Mouse (Mus musculus): Measurements from ENCODE around the gene Cd68. TPM values are rescaled to one million over a fixed set of nuclear protein-coding genes. Genes with fewer than 3 reads are reported as not detected.

The Cd68 gene
- total and polyA plus RNA-seq, 2 experiments from 2014 or later: 2.6 to 6.1 TPM

DNA sequence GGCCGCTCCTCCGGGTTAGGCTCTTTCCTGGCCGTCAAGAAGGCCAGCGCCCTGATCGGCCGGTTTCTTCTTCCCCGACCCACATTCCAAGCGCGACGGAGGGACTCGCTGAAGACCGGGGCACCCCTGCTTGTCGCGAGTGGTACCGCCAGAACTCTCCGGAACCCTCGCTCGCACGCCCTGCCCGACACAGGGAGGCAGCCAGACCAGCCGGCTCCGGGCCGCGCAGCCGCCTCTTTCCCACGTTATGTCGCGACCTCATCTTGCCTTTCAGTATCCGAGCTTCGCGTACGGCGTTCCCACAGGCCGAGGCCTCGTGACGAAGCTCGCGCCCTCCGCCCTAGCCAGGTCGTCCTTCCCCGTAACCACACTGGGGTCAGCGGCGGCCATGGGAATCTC is 5.8 kb upstream of the Cd68 start:
- H3K9me3 ChIP-seq (replicated peaks; ENCODE audit: control insufficient read depth, low read length): no peaks in the 10 kb centered on the region
- ATAC-seq (ENCODE audit: insufficient read depth, low read depth): peak; percentile 3
- DNase-seq (ENCODE audit: low spot score): no peak
- H3K9ac ChIP-seq (replicated peaks; ENCODE audit: low read depth, low read length): peak overlapping the region; percentile 100
- H3K4me1 ChIP-seq (ENCODE audit: control insufficient read depth, insufficient read depth): peaks cover 9% of the 10 kb centered on the region
- WGBS: under 1% methylated on average over 43 of the region's 43 CpGs
- peak overlapping the region; percentile 88 for H3K4me2 ChIP-seq (ENCODE audit: low read depth, low read length)
- peak overlapping the region; percentile 100 for H3K4me3 ChIP-seq (ENCODE audit: low read depth, low read length)
- no peaks in the 10 kb centered on the region for H3K27me3 ChIP-seq (ENCODE audit: control insufficient read depth, insufficient read depth, low read length)
- H3K27ac ChIP-seq (ENCODE audit: low read depth): peak overlapping the region; percentile 100
- peaks cover 71% of the 10 kb centered on the region for H3K36me3 ChIP-seq (replicated peaks; ENCODE audit: control insufficient read depth, insufficient read depth, low read length)
- TF ChIP-seq EP300 (IDR thresholded peaks at IDR 0.05; ENCODE audit: low read depth) (no peak), CTCF (IDR thresholded peaks at IDR 0.05; ENCODE audit: low read depth) (no peak)

DNA sequence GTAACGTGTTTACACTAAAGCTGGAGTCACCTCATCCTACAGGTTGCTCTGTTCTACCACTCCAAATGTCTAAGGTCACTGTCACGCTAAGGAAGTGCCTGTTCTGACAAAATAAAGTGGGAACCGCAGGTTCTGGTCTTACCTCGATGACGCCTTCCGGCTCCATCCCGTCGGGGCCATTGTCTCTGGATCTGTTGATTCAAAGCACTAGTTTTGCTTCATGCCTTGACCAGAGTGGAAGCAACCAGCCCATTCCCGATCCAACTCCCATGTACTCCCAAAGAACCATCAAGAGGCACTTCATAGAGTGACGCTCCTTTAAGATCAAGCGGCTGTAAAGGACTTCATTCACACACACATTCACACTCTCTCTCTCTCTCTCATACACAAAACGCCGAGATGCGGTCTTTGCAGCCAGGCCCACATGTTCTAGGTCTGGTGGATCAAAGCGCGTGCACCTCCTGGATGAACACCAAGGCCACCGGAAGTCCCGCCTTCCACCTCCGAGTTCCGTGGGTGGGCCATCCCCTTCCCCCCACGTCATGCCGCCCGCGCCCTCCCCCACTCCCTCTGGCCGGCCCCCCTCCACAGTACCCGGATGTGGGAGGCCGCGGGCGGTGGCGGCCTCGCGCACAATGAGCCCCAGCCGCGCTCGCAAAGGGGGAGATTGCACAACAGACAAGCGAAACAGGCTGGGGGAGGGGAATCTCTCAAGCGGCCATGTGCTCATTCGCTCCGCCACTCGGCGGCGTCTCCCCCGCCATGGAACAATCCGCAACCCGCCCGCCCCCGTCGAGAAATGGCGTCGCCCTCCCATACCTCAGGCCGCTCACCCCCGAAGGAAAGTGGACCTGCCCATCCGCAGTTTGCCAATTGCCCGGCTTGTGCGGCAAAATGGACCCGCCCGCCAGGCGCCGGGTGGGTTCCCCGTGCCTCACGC is 5.1 kb upstream of the Cd68 start:
- peak; percentile 96 for DNase-seq (ENCODE audit: low spot score)
- Histone ChIP-seq H3K27ac (ENCODE audit: low read depth) (peak overlapping the region; percentile 100), H3K36me3 (replicated peaks; ENCODE audit: control insufficient read depth, insufficient read depth, low read length) (peaks cover 71% of the 10 kb centered on the region), H3K4me1 (ENCODE audit: control insufficient read depth, insufficient read depth) (peaks cover 9% of the 10 kb centered on the region), H3K9ac (replicated peaks; ENCODE audit: low read depth, low read length) (peak overlapping the region; percentile 100), H3K9me3 (replicated peaks; ENCODE audit: control insufficient read depth, low read length) (no peaks in the 10 kb centered on the region), H3K4me3 (ENCODE audit: low read depth, low read length) (peak overlapping the region; percentile 100), H3K4me2 (ENCODE audit: low read depth, low read length) (peak overlapping the region; percentile 88), H3K27me3 (ENCODE audit: control insufficient read depth, insufficient read depth, low read length) (no peaks in the 10 kb centered on the region)
- peak; percentile 76 for ATAC-seq (ENCODE audit: insufficient read depth, low read depth)
- WGBS: 1% methylated on average over 51 of the region's 61 CpGs
- TF ChIP-seq EP300 (IDR thresholded peaks at IDR 0.05; ENCODE audit: low read depth): peak; percentile 86
- no peak for TF ChIP-seq CTCF (IDR thresholded peaks at IDR 0.05; ENCODE audit: low read depth)

DNA sequence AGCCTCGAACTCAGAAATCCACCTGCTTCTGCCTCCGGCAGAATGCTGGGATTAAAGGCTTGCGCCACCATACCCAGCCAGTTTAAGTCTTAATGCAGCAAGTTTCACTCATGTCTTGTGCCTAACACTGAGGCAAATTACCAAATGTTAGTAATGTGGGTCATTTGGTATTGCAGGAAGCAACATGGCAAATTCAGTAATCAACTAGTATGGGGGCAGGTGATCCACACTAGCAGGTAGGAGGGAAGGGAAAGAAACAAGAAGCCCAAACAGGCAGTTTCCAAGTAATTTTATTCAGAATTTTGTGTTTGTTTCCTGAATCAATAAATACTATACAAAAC is 682 bp upstream of the Cd68 start:
- Histone ChIP-seq H3K27ac (ENCODE audit: low read depth) (no peak overlapping the region), H3K9me3 (replicated peaks; ENCODE audit: control insufficient read depth, low read length) (no peaks in the 10 kb centered on the region), H3K4me2 (ENCODE audit: low read depth, low read length) (no peak overlapping the region), H3K4me1 (ENCODE audit: control insufficient read depth, insufficient read depth) (peaks cover 14% of the 10 kb centered on the region), H3K27me3 (ENCODE audit: control insufficient read depth, insufficient read depth, low read length) (no peaks in the 10 kb centered on the region), H3K36me3 (replicated peaks; ENCODE audit: control insufficient read depth, insufficient read depth, low read length) (peaks cover 63% of the 10 kb centered on the region), H3K4me3 (ENCODE audit: low read depth, low read length) (no peak overlapping the region), H3K9ac (replicated peaks; ENCODE audit: low read depth, low read length) (no peak overlapping the region)
- 89% methylated on average over 3 of the region's 3 CpGs for WGBS
- TF ChIP-seq EP300 (IDR thresholded peaks at IDR 0.05; ENCODE audit: low read depth) (no peak), CTCF (IDR thresholded peaks at IDR 0.05; ENCODE audit: low read depth) (no peak)
- ATAC-seq (ENCODE audit: insufficient read depth, low read depth) (no peak), DNase-seq (ENCODE audit: low spot score) (no peak)

DNA sequence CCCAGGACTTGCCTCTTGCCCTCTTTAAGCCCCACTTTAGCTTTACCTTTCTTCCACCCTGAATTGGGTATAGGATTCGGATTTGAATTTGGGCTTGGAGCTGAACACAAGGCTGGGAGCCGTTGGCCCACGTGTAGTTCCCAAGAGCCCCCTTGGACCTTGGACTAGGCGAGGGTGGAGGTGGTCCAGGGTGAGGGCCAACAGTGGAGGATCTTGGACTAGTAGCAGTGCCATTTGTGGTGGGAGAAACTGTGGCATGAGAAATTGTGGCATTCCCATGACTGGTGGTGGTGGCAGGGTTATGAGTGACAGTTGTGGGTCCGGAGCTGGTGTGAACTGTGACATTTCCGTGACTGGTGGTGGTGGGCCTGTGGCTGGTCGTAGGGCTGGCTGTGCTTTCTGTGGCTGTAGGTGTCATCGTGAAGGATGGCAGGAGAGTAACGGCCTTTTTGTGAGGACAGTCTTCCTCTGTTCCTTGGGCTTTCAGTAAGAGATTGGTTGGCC is 444 bp downstream of the Cd68 start:
- TF ChIP-seq EP300 (IDR thresholded peaks at IDR 0.05; ENCODE audit: low read depth): no peak
- TF ChIP-seq CTCF (IDR thresholded peaks at IDR 0.05; ENCODE audit: low read depth): no peak
- Histone ChIP-seq H3K36me3 (replicated peaks; ENCODE audit: control insufficient read depth, insufficient read depth, low read length) (peaks cover 63% of the 10 kb centered on the region), H3K27me3 (ENCODE audit: control insufficient read depth, insufficient read depth, low read length) (no peaks in the 10 kb centered on the region), H3K4me1 (ENCODE audit: control insufficient read depth, insufficient read depth) (peaks cover 19% of the 10 kb centered on the region), H3K4me3 (ENCODE audit: low read depth, low read length) (no peak overlapping the region), H3K27ac (ENCODE audit: low read depth) (peak overlapping the region; percentile 53), H3K9me3 (replicated peaks; ENCODE audit: control insufficient read depth, low read length) (no peaks in the 10 kb centered on the region), H3K9ac (replicated peaks; ENCODE audit: low read depth, low read length) (no peak overlapping the region), H3K4me2 (ENCODE audit: low read depth, low read length) (no peak overlapping the region)
- 66% methylated on average over 9 of the region's 9 CpGs for WGBS
- ATAC-seq (ENCODE audit: insufficient read depth, low read depth): no peak
- DNase-seq (ENCODE audit: low spot score): no peak

DNA sequence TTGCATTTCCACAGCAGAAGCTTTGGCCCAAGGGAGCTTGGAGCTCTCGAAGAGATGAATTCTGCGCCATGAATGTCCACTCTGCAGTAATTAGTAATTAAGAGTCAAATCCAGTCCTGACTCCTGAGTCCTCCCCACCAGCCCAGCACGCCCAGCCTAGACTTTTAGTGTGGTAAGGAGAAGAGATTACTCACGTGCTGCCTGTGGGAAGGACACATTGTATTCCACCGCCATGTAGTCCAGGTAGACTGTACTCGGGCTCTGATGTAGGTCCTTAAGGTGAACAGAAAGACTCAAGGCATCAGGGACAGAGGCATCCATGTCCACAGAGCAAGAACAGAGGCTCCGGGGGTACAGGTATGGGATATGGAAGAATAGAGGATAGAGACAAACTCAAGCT is 1.1 kb downstream of the Cd68 start:
- no peak overlapping the region for H3K27ac ChIP-seq (ENCODE audit: low read depth)
- H3K9ac ChIP-seq (replicated peaks; ENCODE audit: low read depth, low read length): no peak overlapping the region
- H3K4me1 ChIP-seq (ENCODE audit: control insufficient read depth, insufficient read depth): peaks cover 14% of the 10 kb centered on the region
- ATAC-seq (ENCODE audit: insufficient read depth, low read depth) (no peak), DNase-seq (ENCODE audit: low spot score) (no peak)
- WGBS: 91% methylated on average over 7 of the region's 7 CpGs
- no peaks in the 10 kb centered on the region for H3K9me3 ChIP-seq (replicated peaks; ENCODE audit: control insufficient read depth, low read length)
- H3K27me3 ChIP-seq (ENCODE audit: control insufficient read depth, insufficient read depth, low read length): no peaks in the 10 kb centered on the region
- H3K4me3 ChIP-seq (ENCODE audit: low read depth, low read length): no peak overlapping the region
- H3K4me2 ChIP-seq (ENCODE audit: low read depth, low read length): no peak overlapping the region
- H3K36me3 ChIP-seq (replicated peaks; ENCODE audit: control insufficient read depth, insufficient read depth, low read length): peaks cover 56% of the 10 kb centered on the region
- TF ChIP-seq EP300 (IDR thresholded peaks at IDR 0.05; ENCODE audit: low read depth) (no peak), CTCF (IDR thresholded peaks at IDR 0.05; ENCODE audit: low read depth) (no peak)

Data from heart, postnatal 0 days (tissue).